Mouse (Mus musculus) heart, embryonic 15.5 days (tissue): ENCODE measurements around the gene Lamtor2. TPM values are rescaled to one million over a fixed set of nuclear protein-coding genes. Genes with fewer than 3 reads are reported as not detected.

ENCODE experiments used
- ATAC-seq: fragments of 200-750 bp; cut with Nextera tagmentation; replicated peaks from 2 replicates; pipeline ENCODE4 v1.8.0; 2017; ENCODE audit warnings: low read depth, moderate TSS enrichment; ENCODE audit not compliant: insufficient number of reproducible peaks, insufficient read depth, low FRiP score
- H3K27ac ChIP-seq: fragments of 300-500 bp; sonication (generic); 2 replicates; pipeline ENCODE4 v1.5.1; 2015; ENCODE audit warnings: mild to moderate bottlenecking, inconsistent platforms
- H3K27me3 ChIP-seq: fragments of 300-500 bp; sonication (generic); 2 replicates; pipeline ENCODE4 v1.6.1; 2015; ENCODE audit warnings: inconsistent platforms
- H3K36me3 ChIP-seq: fragments of 300-500 bp; sonication (generic); 2 replicates; pipeline ENCODE4 v1.6.1; 2015; ENCODE audit warnings: mild to moderate bottlenecking, inconsistent platforms
- H3K4me1 ChIP-seq: fragments of 300-500 bp; sonication (generic); replicated peaks from 2 replicates; pipeline ENCODE4 v1.6.1; 2015; ENCODE audit warnings: inconsistent platforms
- H3K4me2 ChIP-seq: fragments of 300-500 bp; sonication (generic); 2 replicates; pipeline ENCODE4 v1.6.1; 2015; ENCODE audit warnings: inconsistent platforms, mild to moderate bottlenecking, moderate library complexity
- H3K4me3 ChIP-seq: fragments of 300-500 bp; sonication (generic); 2 replicates; pipeline ENCODE4 v1.5.1; 2015; ENCODE audit warnings: mild to moderate bottlenecking, inconsistent platforms
- H3K9ac ChIP-seq: fragments of 300-500 bp; sonication (generic); 2 replicates; pipeline ENCODE4 v1.6.1; 2015; ENCODE audit warnings: mild to moderate bottlenecking, inconsistent platforms
- H3K9me3 ChIP-seq: fragments of 300-500 bp; sonication (generic); replicated peaks from 2 replicates; pipeline ENCODE4 v1.6.1; 2016; ENCODE audit warnings: inconsistent platforms
- WGBS: fragments of 180-500 bp; shearing (Covaris S2); methylation state at CpG from one replicate; pipeline ENCODE4 v1.1.7; 2015; ENCODE audit warnings: mixed read lengths; 5-methylcytosine and 5-hydroxymethylcytosine counted together
- polyA plus RNA-seq: library from polyadenylated mRNA; unstranded; fragments of >200 nt; fragmentation: Nextera tagmentation; extraction: Ambion mirVana; gene quantifications from 2 replicates; pipeline ENCODE4 v1.2.1, GENCODE M21; 2015

Lamtor2 gene
- polyA plus RNA-seq, 1 experiment from 2014 or later = 119 TPM

DNA sequence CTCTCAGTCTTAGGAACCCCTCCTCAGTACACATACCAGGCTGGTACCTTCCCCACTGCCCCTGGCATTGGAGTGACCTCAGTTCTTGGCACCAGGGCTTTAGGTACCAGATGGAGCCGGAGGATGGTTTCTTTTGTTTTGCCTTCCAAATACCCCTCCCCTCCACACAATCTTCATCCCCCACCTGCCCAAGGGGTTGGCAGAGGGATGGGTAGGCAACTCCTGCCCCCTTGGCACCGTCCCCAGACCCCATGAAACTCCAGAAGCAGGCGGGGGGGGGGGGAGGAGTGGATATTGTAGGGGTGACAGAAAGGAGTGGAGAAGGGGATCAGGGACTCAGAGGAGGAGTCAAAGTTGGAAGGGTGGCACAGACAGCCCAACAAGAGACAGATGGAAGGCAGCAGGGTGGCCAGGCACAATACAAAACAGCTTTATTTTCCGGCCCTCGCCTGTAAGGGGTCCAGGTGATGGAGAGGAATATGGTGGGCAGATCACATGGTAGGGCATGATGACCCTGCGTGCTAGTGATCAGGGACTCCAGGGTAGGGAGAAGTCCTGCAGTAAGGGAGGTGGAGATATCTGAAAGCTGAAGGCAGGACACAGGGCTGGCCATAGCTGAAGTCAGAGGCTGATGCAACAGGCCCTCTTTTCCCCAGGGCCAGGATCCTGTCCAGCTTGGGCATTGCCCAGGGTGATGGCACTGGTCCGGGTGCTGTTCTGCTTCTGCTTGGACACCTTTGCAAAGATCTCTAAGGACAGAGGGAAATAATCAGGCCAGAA is 11.1 kb downstream of the Lamtor2 start:
- H3K4me3 ChIP-seq = no peak overlapping the region
- peaks cover 24% of the 10 kb centered on the region for H3K4me1 ChIP-seq
- H3K27me3 ChIP-seq = no peaks in the 10 kb centered on the region
- H3K9me3 ChIP-seq = no peaks in the 10 kb centered on the region
- no peak overlapping the region for H3K4me2 ChIP-seq
- H3K36me3 ChIP-seq = peaks cover 19% of the 10 kb centered on the region; the same call in 1 of the 2 replicates
- H3K9ac ChIP-seq = no peak overlapping the region; the same call in 1 of the 2 replicates
- no peak for ATAC-seq
- 71% methylated on average over 6 of the region's 7 CpGs for WGBS
- no peak overlapping the region for H3K27ac ChIP-seq

DNA sequence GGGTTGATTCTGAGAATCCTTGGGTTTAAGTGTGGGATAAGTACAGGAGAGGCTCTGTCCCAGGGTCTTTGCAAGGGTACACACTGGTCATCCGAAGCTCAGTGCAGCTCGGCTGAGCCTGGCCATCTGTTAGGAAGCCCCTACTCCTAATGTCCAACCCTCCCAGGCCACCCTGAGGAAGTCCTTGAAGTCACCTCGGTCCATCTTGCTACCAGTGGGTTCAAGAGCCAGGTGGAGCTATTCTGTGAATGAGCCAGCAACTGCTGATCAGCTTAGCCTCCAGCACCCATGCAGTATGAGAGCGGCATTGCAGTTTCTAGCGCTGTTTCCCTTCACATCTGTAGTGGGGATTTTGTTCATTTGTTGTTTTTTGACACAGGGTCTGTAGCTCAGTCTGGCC is 12.8 kb downstream of the Lamtor2 start:
- Histone ChIP-seq H3K4me1 (peaks cover 41% of the 10 kb centered on the region), H3K27ac (peak overlapping the region; percentile 31; the same call in 1 of the 2 replicates), H3K9ac (no peak overlapping the region), H3K9me3 (no peaks in the 10 kb centered on the region), H3K27me3 (no peaks in the 10 kb centered on the region), H3K4me2 (no peak overlapping the region), H3K4me3 (no peak overlapping the region), H3K36me3 (peaks cover 26% of the 10 kb centered on the region; the same call in 1 of the 2 replicates)
- no peak for ATAC-seq
- WGBS = 55% methylated on average over 5 of the region's 5 CpGs

DNA sequence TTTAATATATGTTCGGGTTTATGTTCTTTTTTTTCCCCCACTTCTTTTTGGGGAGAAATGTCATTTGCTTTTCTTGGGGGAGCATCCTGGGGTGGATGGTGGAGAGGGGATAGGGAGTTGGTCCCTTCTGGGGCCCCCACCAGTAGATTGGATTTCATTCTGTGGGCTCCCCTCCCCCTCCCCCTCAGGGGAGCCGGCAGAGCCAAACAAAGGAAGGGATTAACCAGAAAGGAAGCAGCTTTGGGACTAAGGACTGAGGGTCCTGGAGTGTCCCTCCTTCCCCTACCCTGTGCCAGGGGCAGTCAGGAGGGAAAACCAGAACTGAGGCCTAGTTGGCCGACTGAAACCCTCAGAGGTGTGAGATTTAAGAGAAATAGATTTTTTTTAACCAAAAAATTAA is 13.5 kb downstream of the Lamtor2 start:
- Histone ChIP-seq H3K4me2 (no peak overlapping the region), H3K9ac (no peak overlapping the region), H3K4me1 (peaks cover 48% of the 10 kb centered on the region), H3K36me3 (peaks cover 26% of the 10 kb centered on the region; the same call in 1 of the 2 replicates), H3K4me3 (no peak overlapping the region), H3K27ac (no peak overlapping the region), H3K9me3 (no peaks in the 10 kb centered on the region), H3K27me3 (no peaks in the 10 kb centered on the region)
- ATAC-seq = no peak
- 42% methylated on average over 3 of the region's 3 CpGs for WGBS

DNA sequence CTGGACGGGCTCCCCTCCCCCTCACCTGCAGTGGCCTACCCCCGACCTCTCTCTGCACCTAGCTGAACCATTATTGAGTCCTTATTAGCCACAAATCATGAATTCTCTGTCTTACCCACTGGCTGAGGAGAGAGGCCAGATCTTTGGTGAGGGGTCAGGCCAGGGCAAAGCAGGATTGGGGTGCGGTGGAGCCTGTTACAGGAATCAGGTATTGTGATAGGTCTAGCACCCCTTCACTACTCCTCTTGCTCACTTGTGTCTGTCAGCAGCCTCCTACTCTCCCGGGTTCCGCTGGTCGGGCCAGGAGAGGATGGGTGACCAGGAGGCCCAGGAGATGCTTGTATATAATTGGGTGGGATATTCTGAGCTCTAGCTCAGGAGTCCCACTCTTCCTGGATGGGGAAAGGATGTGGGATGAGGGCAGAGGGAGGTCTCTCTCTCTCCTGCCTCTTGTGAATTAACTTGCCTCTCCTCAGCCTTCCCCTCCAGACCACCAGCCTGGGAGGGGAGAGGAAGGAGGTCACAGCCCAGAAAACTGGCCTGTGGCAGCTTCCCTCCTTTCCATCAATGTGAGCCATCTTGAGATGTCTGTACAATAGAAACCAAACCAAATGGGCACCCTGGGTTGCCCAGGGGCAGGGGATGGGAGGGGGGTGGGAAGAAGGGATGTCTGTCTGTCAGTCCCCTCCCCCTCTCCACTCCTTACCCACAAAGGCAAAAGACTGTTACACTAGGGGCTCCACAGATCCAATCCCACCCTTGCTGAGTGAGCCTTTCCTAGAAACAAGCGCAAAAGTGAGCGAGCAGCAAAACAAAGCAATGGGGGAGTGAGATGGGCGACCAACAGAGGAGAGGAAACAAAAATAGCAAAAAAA is 14.4 kb downstream of the Lamtor2 start:
- Histone ChIP-seq H3K36me3 (peaks cover 26% of the 10 kb centered on the region; the same call in 1 of the 2 replicates), H3K27me3 (no peaks in the 10 kb centered on the region), H3K4me2 (no peak overlapping the region), H3K9ac (no peak overlapping the region), H3K4me3 (no peak overlapping the region), H3K27ac (no peak overlapping the region), H3K9me3 (no peaks in the 10 kb centered on the region), H3K4me1 (peaks cover 57% of the 10 kb centered on the region)
- ATAC-seq = no peak
- 60% methylated on average over 9 of the region's 9 CpGs for WGBS

- H3K9me3 ChIP-seq = no peaks in the 10 kb centered on the region
- H3K4me3 ChIP-seq = peak overlapping the region; percentile 37; the same call in 1 of the 2 replicates
- H3K27me3 ChIP-seq = no peaks in the 10 kb centered on the region
- peaks cover 62% of the 10 kb centered on the region for H3K4me1 ChIP-seq
- H3K36me3 ChIP-seq = peaks cover 26% of the 10 kb centered on the region; the same call in 1 of the 2 replicates
- ATAC-seq = no peak
- H3K27ac ChIP-seq = 0 out of 2 replicates have a peak overlapping the region, but pooled peaks have one; percentile 32
- WGBS = 75% methylated on average over 6 of the region's 6 CpGs
- H3K4me2 ChIP-seq = peak overlapping the region; percentile 74
- peak overlapping the region; percentile 29; the same call in 1 of the 2 replicates for H3K9ac ChIP-seq
These were observed 15.7 kb downstream of the Lamtor2 start for GRCm38 (mm10) chr3:88537146-88537545.

DNA sequence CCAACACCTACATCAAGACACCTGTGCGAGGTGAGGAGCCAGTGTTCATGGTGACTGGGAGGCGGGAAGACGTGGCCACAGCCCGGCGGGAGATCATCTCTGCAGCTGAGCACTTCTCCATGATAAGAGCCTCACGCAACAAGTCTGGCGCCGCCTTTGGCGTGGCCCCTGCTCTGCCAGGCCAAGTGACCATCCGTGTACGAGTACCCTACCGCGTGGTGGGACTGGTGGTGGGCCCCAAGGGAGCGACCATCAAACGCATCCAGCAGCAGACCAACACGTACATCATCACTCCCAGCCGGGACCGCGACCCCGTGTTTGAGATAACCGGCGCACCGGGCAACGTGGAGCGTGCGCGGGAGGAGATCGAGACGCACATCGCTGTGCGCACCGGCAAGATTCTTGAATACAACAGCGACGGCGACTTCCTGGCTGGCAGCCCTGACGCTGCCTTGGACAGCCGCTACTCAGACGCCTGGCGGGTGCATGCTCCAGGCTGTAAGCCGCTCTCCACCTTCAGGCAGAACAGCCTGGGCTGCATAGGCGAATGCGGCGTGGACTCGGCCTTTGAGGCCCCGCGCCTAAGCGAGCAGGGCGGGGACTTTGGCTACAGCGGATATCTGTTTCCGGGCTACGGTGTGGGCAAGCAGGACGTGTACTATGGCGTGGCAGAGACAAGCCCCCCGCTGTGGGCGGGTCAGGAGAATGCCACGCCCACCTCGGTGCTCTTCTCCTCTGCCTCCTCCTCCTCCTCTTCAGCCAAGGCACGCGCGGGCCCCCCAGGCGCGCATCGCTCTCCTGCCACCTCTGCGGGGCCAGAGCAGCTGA is 16.6 kb downstream of the Lamtor2 start:
- Histone ChIP-seq H3K9ac (peak overlapping the region; percentile 39), H3K4me3 (peak overlapping the region; percentile 37), H3K36me3 (peaks cover 26% of the 10 kb centered on the region; the same call in 1 of the 2 replicates), H3K9me3 (no peaks in the 10 kb centered on the region), H3K4me2 (peak overlapping the region; percentile 74), H3K27me3 (no peaks in the 10 kb centered on the region), H3K4me1 (peaks cover 59% of the 10 kb centered on the region), H3K27ac (peak overlapping the region; percentile 32; the same call in 1 of the 2 replicates)
- ATAC-seq = peak; percentile 34; the same call in 1 of the 2 replicates
- WGBS = 11% methylated on average over 64 of the region's 64 CpGs

DNA sequence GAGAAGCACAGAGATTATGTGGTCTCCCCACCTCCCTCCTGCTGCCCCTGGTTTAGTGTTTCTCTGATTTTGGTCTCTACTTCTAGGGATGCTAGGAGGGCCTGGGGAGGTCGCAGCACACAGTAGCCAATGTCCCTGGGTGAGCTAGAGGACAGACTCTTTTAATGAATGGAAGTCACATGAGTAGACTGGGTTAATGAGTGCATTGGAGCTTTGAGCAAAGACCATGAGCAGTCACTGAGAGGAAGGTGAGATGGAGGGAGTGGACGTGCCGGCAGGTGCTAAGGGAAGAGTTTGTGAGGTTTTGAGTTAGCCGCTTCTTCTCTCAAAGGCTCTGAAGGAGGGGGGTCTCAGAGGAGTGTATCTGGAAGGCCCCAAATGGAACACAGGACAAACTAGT is 17.3 kb downstream of the Lamtor2 start:
- Histone ChIP-seq H3K4me1 (peaks cover 61% of the 10 kb centered on the region), H3K27ac (no peak overlapping the region), H3K9me3 (no peaks in the 10 kb centered on the region), H3K36me3 (peaks cover 26% of the 10 kb centered on the region; the same call in 1 of the 2 replicates), H3K4me3 (no peak overlapping the region), H3K4me2 (peak overlapping the region; percentile 74), H3K27me3 (no peaks in the 10 kb centered on the region), H3K9ac (no peak overlapping the region)
- WGBS = 73% methylated on average over 4 of the region's 4 CpGs
- no peak for ATAC-seq

DNA sequence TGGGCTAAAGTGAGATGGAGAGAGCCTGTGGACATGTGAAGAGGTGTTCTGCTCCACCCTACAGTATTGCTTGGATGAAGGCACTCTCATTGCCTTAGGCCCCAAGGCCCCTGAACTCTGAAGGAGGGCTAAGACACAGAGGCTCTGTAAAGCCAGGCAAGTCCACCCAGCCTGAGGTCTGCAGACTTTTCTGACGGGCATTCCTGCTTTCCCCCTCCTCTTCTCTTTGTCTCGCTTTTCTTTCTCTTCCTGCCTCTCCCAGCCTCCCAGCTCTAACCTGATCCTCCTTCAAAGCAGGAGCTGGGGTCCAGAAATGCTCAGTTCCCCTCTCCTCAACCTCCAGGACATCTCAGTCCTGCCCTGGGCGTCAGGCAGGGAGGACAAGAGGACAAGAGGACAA is 17.9 kb downstream of the Lamtor2 start:
- peaks cover 26% of the 10 kb centered on the region; the same call in 1 of the 2 replicates for H3K36me3 ChIP-seq
- H3K9me3 ChIP-seq = no peaks in the 10 kb centered on the region
- peaks cover 61% of the 10 kb centered on the region for H3K4me1 ChIP-seq
- WGBS = 49% methylated on average over 3 of the region's 3 CpGs
- H3K27ac ChIP-seq = 0 out of 2 replicates have a peak overlapping the region, but pooled peaks have one; percentile 89
- H3K27me3 ChIP-seq = no peaks in the 10 kb centered on the region
- H3K4me2 ChIP-seq = peak overlapping the region; percentile 74
- H3K9ac ChIP-seq = no peak overlapping the region
- ATAC-seq = no peak
- H3K4me3 ChIP-seq = peak overlapping the region; percentile 94

DNA sequence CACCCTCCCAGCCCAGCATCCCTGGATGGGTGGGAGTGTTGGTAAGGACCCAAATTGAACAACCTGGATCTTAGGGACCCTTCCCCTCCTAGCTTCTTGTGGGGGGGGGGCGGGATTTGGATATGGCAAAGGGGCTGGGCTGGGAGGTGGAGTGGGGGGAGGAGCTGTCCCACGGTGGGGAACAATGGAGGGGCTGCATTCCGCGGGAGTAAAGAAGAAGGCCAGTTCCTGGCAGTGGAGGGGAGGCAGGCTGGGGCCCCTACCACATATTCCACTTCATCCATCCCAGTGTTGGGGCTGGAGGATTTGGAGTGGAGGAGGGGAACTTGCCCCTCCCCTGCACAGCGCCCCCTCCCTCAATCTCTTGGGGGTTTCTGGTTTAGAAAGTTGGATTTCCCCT is 19.2 kb downstream of the Lamtor2 start:
- H3K4me1 ChIP-seq = peaks cover 71% of the 10 kb centered on the region
- 9% methylated on average over 4 of the region's 5 CpGs for WGBS
- peak overlapping the region; percentile 94 for H3K4me3 ChIP-seq
- peak overlapping the region; percentile 94 for H3K9ac ChIP-seq
- no peaks in the 10 kb centered on the region for H3K27me3 ChIP-seq
- peak overlapping the region; percentile 89 for H3K27ac ChIP-seq
- H3K9me3 ChIP-seq = no peaks in the 10 kb centered on the region
- peak overlapping the region; percentile 74 for H3K4me2 ChIP-seq
- H3K36me3 ChIP-seq = peaks cover 26% of the 10 kb centered on the region; the same call in 1 of the 2 replicates
- ATAC-seq = no peak

- 1% methylated on average over 40 of the region's 40 CpGs for WGBS
- peaks cover 71% of the 10 kb centered on the region for H3K4me1 ChIP-seq
- ATAC-seq = no peak
These were observed 20.0 kb downstream of the Lamtor2 start for GRCm38 (mm10) chr3:88532689-88533511.

More at GRCm38 (mm10) chr3:88532689-88533511, 20.0 kb downstream of the Lamtor2 start:
- H3K27me3 ChIP-seq = no peaks in the 10 kb centered on the region
- H3K4me3 ChIP-seq = peak overlapping the region; percentile 94
- H3K9ac ChIP-seq = peak overlapping the region; percentile 94
- peaks cover 17% of the 10 kb centered on the region; the same call in 1 of the 2 replicates for H3K36me3 ChIP-seq
- H3K27ac ChIP-seq = peak overlapping the region; percentile 89
- H3K4me2 ChIP-seq = peak overlapping the region; percentile 74
- no peaks in the 10 kb centered on the region for H3K9me3 ChIP-seq
